17 mouse cellular contexts compared by ENCODE assay signal in the genomic region with DNA sequence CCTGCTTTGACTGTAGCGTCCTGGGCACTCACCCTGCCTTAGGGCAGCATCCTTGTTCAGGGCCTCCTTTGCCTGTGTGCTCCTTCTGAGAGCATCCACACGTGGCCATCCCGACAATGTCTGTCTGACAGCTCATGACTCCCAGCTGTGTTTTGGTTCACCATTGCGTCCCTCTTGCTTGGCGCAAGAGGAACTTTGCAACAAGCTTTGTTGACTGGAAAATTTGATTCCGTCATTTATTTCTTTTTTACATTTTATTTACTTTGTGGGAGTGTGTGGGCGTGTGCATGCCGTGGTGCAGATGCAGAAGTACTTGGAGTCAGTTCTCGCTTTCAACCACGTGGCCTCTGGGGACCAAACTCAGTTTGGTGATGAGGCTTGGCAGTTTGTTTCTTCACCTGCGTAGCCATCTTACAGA. TPM values are rescaled to one million over a fixed set of nuclear protein-coding genes. Genes with fewer than 3 reads are reported as not detected.
DNase-seq lines count a peak whose midpoint lies in the region; ATAC-seq and TF ChIP-seq lines count a peak whose summit lies in the region.
"Had no signal": no experiment of that assay in that cellular context is flagged by ENCODE, and none has a peak within 500 bp of the region (broad histone marks: within the 10 kb centered on the region; RNA-seq: fewer than 3 reads in every experiment).

No protein-coding gene starts in this region.

- TF ChIP-seq EP300 in liver, postnatal 0 days (IDR thresholded peaks at IDR 0.05; ENCODE audit: low read depth), result no peak

- ATAC-seq in liver, embryonic 12.5 days, result no peak
- no peak for ATAC-seq in G1E (ENCODE audit: extremely low read depth, insufficient number of reproducible peaks, low FRiP score, poor library complexity, severe bottlenecking)
- ATAC-seq in liver, postnatal 0 days, result peak; percentile 43
- ATAC-seq: midbrain, embryonic 15.5 days had no signal

- peaks cover 53% of the 10 kb centered on the region for H3K36me3 ChIP-seq in liver, embryonic 12.5 days
- H3K36me3 ChIP-seq in G1E (replicated peaks), result peaks cover 50% of the 10 kb centered on the region
- peaks cover 13% of the 10 kb centered on the region; the same call in 1 of the 2 replicates for H3K36me3 ChIP-seq in liver, postnatal 0 days (replicated peaks; ENCODE audit: insufficient read depth, low read length)
- H3K36me3 ChIP-seq: midbrain, embryonic 15.5 days had no signal

- 80% methylated on average over 11 of the region's 11 CpGs for WGBS in liver, embryonic 12.5 days (ENCODE audit: insufficient replicate concordance)
- 62% methylated on average over 11 of the region's 11 CpGs for WGBS in liver, postnatal 0 days (ENCODE audit: insufficient replicate concordance)

- H3K4me2 ChIP-seq in liver, embryonic 12.5 days, result no peak overlapping the region
- no peak overlapping the region for H3K4me2 ChIP-seq in liver, postnatal 0 days (ENCODE audit: low read depth, low read length)
- H3K4me2 ChIP-seq: heart, embryonic 13.5 days; liver, embryonic 15.5 days; midbrain, embryonic 15.5 days had no signal

- no peaks in the 10 kb centered on the region for H3K27me3 ChIP-seq in liver, embryonic 12.5 days (replicated peaks)
- no peaks in the 10 kb centered on the region for H3K27me3 ChIP-seq in G1E (ENCODE audit: insufficient read depth, low read length)
- no peaks in the 10 kb centered on the region for H3K27me3 ChIP-seq in liver, postnatal 0 days (ENCODE audit: insufficient read depth, low read length)
- H3K27me3 ChIP-seq: heart, embryonic 13.5 days; liver, embryonic 15.5 days; midbrain, embryonic 15.5 days had no signal

- no peak overlapping the region for H3K9ac ChIP-seq in liver, embryonic 12.5 days
- no peak overlapping the region for H3K9ac ChIP-seq in liver, postnatal 0 days (replicated peaks)
- H3K9ac ChIP-seq: heart, embryonic 13.5 days; liver, embryonic 15.5 days; midbrain, embryonic 15.5 days had no signal

- H3K27ac ChIP-seq in liver, embryonic 12.5 days, result 0 out of 2 replicates have a peak overlapping the region, but pooled peaks have one; percentile 17
- H3K27ac ChIP-seq in liver, postnatal 0 days (ENCODE audit: low read depth), result 0 out of 2 replicates have a peak overlapping the region, but pooled peaks have one; percentile 11
- H3K27ac ChIP-seq: embryonic facial prominence, embryonic 10.5 days; heart, embryonic 13.5 days; layer of hippocampus, adult 2 months; liver, embryonic 15.5 days; midbrain, embryonic 15.5 days had no signal

- DNase-seq in liver (no peak), G1E (ENCODE audit: low spot score) (no peak)
- peak; percentile 31 for DNase-seq in liver, postnatal 0 days
- peak; percentile 82 to 85 for DNase-seq in spleen, postnatal 36 days (ENCODE audit: low spot score in 2 of 2)
- DNase-seq in cerebellum, postnatal 10 days, result no peak
- DNase-seq in urinary bladder, postnatal 10 days (ENCODE audit: low spot score), result no peak
- DNase-seq in adrenal gland, postnatal 10 days, result no peak
- DNase-seq: cerebellum, adult 9-10 months; gastrocnemius, postnatal 36 days; kidney, adult 18-20 months; thymus, postnatal 25 days had no signal

- H3K9me3 ChIP-seq in liver, embryonic 12.5 days (replicated peaks), result no peaks in the 10 kb centered on the region
- no peaks in the 10 kb centered on the region for H3K9me3 ChIP-seq in G1E (replicated peaks)
- no peaks in the 10 kb centered on the region for H3K9me3 ChIP-seq in liver, postnatal 0 days (ENCODE audit: low read length)
- H3K9me3 ChIP-seq: embryonic facial prominence, embryonic 10.5 days; heart, embryonic 13.5 days; liver, embryonic 15.5 days; midbrain, embryonic 15.5 days had no signal

- peaks cover 40% of the 10 kb centered on the region for H3K4me1 ChIP-seq in liver, embryonic 12.5 days
- peaks cover 41% of the 10 kb centered on the region for H3K4me1 ChIP-seq in G1E (ENCODE audit: insufficient read depth, low read depth, low read length)
- peaks cover 11% of the 10 kb centered on the region for H3K4me1 ChIP-seq in liver, postnatal 0 days (ENCODE audit: insufficient read depth)

- no peak overlapping the region for H3K4me3 ChIP-seq in liver, embryonic 12.5 days
- peak overlapping the region; percentile 28 for H3K4me3 ChIP-seq in G1E (ENCODE audit: low read depth, low read length)
- H3K4me3 ChIP-seq in liver, postnatal 0 days (ENCODE audit: low read depth, low read length), result no peak overlapping the region
- H3K4me3 ChIP-seq: embryonic facial prominence, embryonic 10.5 days; heart, embryonic 13.5 days; layer of hippocampus, adult 2 months; liver, embryonic 15.5 days; midbrain, embryonic 15.5 days had no signal

- no peak for TF ChIP-seq CTCF in G1E (IDR thresholded peaks at IDR 0.05; ENCODE audit: low read depth, low read length)
- TF ChIP-seq CTCF in liver, postnatal 0 days (IDR thresholded peaks at IDR 0.05; ENCODE audit: low read depth), result no peak

RNA-seq across cellular contexts. Expression of a gene that starts 15.2 kb away (rescaled TPM):
- polyA plus RNA-seq in liver, embryonic 12.5 days (2016; fragmentation: Nextera tagmentation; extraction: Ambion mirVana), result 11.3 and 12.0 TPM in 2 replicates
- total RNA-seq in G1E (2014; fragmentation: Nextera tagmentation), result 4.6 and 6.1 TPM in 2 replicates
- total RNA-seq in G1E (2017), result 7.1 and 7.3 TPM in 2 replicates
- 2.0 and 2.4 TPM in 2 replicates for polyA plus RNA-seq in G1E (2012)
- 3.9 and 5.0 TPM in 2 replicates for polyA plus RNA-seq in liver, postnatal 0 days (2015; fragmentation: Nextera tagmentation; extraction: Ambion mirVana)
- 10 to 100 TPM; 19.7 to 20.1 TPM for total RNA-seq in adrenal gland, postnatal 10 days (2021)

RNA-seq across cellular contexts. Expression of a gene that starts 45.1 kb away (rescaled TPM):
- 60.7 and 65.5 TPM in 2 replicates for polyA plus RNA-seq in liver, embryonic 12.5 days (2016; fragmentation: Nextera tagmentation; extraction: Ambion mirVana)
- 51.6 and 66.3 TPM in 2 replicates for total RNA-seq in G1E (2014; fragmentation: Nextera tagmentation)
- 51.9 and 53.3 TPM in 2 replicates for total RNA-seq in G1E (2017)
- 30.0 and 34.5 TPM in 2 replicates for polyA plus RNA-seq in G1E (2012)
- polyA plus RNA-seq in liver, postnatal 0 days (2015; fragmentation: Nextera tagmentation; extraction: Ambion mirVana), result 103 and 120 TPM in 2 replicates
- total RNA-seq in adrenal gland, postnatal 10 days (2021), result 10 to 100 TPM; 65.2 to 79.5 TPM

Comparison
In these comparisons a context has a peak if more than half of its experiments do, and no peak if none do; other contexts are left out.
1. DNase-seq: peak in liver, postnatal 0 days (single experiment) and spleen, postnatal 36 days (2 of 2); none in liver (single experiment), G1E (single experiment), cerebellum, postnatal 10 days (0 of 2), urinary bladder, postnatal 10 days (single experiment) and adrenal gland, postnatal 10 days (single experiment).